Mouse (Mus musculus): ENCODE data around the gene Nt5dc2. TPM values are rescaled to one million over a fixed set of nuclear protein-coding genes. Genes with fewer than 3 reads are reported as not detected.

The Nt5dc2 gene
- total RNA-seq, 2 experiments from 2014 or later: 2.6 to 4.1 TPM

DNA sequence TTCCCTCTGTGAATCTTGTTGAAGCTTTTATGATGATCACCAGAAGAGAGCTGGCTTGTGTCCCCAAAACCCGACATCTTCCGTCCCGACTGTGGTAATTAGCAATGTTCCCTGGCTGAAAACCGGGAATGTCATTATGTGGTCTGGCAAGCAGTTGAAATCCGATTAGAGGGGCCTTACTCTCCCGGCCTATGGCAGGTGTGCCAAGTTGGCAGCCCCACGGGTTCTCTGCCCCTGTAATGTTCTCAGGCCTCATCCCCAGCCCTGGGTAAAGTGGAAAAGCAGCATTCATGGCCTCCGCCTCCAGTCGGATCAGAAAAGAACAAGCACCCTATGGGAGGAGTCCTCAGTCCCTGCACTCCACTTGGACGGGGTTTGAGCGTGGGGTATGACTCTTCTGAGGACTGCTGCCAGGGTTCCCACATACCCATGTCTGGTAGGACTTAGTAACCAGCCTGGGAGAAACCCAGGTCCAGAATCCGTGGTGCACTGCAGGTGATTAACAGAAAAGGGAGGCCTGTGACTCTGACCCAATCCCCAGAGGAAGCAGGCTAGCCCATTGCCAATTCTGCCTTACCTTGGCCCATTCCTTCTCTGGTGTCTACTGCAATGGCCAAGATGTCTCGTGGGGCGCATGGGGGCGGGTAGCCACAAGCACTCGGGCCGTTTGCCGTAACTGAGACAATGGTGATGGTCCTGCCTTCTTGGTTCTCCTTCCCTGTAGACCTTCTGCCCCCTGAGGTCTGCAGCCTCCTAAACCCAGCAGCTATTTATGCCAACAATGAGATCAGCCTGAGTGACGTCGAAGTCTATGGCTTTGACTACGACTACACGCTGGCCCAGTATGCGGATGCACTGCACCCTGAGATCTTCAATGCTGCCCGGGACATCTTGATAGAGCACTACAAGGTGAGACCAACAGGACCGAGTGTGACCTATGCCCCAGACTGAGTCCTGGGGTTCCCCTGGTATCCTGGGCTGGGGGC lies 3.5 kb downstream of the Nt5dc2 start:
- DNase-seq: peak; percentile 5

GRCm38 (mm10) chr14:31135495-31136410 lies 4.9 kb downstream of the Nt5dc2 start:
- DNase-seq: peak; percentile 7

DNA sequence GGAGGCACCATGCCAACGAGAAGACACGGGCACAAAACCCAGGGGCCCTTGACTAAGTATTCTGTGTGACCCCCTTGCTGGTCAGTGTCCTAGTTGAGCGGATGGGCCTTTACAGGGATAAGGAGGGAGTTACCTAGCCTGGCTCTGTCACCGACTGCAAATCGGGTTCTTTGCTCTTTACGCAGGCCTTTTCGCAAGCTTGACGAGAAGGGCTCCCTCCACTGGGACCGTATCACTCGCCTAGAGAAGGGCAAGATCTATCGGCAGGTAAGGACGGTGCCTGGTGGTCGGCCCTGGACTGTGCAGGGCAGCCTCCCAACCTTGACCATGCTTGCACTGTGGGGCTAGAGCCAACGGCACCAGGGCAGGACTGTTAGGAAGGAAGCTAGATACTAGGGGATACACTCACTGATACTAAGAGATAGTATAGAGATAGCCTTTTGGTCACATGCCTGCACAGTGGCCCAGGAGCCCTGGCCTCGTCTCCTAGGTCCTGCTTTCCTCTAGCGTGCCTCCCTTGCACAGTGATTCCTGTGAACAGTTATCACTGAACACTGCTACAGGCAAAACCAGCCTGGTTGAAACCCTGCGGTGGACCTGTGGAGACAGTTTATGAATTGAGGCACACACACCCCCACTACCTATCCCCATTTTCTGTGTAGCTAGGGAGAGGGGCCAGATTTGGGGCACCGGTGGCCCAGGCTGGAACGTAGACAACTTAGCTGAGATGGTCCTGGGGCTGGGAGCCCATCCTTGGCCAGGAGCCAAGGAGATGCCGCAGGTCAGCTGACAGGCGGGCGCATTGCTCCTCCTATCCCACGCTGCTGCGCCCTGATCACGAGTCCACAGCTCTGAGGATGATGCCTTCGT lies 5.8 kb downstream of the Nt5dc2 start:
- DNase-seq: peak; percentile 5

GRCm38 (mm10) chr14:31137281-31137595 lies 6.4 kb downstream of the Nt5dc2 start:
- DNase-seq: no peak

DNA sequence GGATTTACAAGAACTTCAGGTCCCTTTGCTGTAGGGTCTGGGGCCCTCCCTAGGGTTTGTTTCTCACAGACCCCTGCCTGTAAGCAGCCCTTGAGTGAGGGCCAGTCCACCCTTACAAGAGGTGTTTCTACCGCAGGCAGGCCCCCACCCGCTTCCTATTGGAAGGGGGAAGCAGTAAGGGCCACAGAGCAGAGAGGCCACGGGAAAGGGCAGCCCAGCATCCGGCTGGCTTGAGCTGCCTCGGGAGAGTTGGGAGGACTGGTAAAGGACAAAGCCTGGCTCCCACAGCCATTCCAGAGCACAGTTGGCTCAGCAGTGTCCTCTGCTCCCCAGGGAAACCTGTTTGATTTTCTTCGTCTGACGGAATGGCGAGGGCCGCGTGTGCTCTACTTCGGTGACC lies 6.9 kb downstream of the Nt5dc2 start:
- DNase-seq: no peak

- peak; percentile 4 for DNase-seq
These were observed 7.5 kb downstream of the Nt5dc2 start for GRCm38 (mm10) chr14:31138219-31138896.

GRCm38 (mm10) chr14:31138897-31139429 lies 8.1 kb downstream of the Nt5dc2 start:
- peak; percentile 6 for DNase-seq

GRCm38 (mm10) chr14:31139666-31140065 lies 8.8 kb downstream of the Nt5dc2 start:
- DNase-seq: peak; percentile 5

DNA sequence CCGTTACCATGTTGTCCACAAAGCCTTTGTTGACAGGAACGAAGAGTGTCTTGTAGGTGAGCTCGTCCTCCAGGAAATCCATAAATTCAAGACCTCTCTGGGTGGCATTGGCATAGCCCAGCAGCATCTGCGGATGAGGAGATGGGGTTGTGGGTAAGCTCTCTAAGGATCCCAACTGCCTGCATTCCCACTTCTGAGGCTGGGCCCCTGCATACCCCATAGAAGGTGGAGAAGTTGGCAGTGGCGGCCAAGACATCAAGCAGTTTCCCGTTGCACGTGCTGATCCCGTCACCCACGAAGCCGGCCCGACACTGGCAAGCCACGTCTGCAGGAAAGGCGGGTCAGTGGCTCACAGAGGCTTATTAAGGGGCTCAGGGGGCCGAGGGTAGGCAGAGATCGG lies 9.3 kb downstream of the Nt5dc2 start:
- DNase-seq: no peak

DNA sequence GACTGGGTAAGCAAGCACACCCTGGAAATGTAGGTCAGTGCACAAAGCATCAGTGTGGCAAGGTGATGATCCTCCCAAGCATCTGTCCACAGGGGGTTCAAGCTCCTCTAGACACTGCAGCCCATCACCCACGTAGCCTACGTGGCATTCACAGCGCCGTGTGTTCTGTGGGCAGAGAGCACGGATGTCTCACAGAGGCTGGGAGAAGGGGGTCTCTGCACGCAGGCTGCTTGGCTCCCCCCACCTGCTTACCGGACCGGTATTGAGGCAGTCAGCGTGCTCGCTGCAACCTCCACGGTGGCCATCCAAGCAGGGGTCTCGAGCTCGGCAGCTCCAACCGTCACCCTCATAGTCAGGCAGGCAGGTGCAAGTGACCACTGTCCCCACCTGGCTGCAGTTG lies 10.2 kb downstream of the Nt5dc2 start:
- DNase-seq: no peak

- no peak for DNase-seq
These were observed 14.8 kb downstream of the Nt5dc2 start for GRCm38 (mm10) chr14:31145694-31146093.

GRCm38 (mm10) chr14:31160196-31161150 lies 29.6 kb downstream of the Nt5dc2 start:
- DNase-seq: no peak

DNA sequence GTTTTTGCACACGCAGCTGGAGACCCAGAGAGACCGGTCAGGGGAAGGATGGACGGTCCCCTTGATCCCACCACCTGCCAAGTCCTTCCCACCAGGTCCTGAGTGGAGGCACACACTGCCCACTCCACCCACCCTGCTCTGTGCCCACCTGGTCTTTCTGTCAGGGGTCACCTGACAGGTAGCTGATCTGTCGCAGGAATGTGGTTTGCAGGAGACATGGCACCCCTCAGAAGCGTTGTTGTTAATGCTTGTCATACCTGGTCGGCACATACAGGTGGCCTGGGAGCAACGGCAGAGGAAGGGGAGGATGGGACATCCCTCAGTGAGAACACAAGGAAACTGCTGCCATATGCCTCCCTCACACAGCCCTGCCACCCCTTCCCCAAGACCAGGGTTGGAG lies 30.3 kb downstream of the Nt5dc2 start:
- no peak for DNase-seq

GRCm38 (mm10) chr14:31161638-31162037 lies 30.8 kb downstream of the Nt5dc2 start:
- no peak for DNase-seq

DNA sequence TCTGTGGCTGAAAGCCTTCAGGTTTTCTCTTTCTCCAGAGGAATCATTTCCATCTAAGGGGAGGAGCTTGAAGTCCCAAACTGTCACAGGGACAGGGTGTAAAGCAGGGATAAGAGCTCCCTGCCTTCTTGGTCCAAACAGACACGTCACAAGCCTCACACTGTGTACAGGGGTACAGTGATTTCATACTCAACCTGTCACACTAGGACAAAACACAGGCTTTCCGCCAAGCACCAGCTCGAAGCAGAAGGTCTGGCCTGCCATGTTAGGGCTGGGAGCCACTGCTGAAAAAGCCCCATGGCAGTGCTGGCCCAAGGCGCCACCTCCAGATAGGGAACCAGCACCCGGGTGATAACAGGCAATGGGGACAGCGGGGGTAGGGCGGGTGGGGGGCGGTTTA lies 33.2 kb downstream of the Nt5dc2 start:
- DNase-seq: no peak

DNA sequence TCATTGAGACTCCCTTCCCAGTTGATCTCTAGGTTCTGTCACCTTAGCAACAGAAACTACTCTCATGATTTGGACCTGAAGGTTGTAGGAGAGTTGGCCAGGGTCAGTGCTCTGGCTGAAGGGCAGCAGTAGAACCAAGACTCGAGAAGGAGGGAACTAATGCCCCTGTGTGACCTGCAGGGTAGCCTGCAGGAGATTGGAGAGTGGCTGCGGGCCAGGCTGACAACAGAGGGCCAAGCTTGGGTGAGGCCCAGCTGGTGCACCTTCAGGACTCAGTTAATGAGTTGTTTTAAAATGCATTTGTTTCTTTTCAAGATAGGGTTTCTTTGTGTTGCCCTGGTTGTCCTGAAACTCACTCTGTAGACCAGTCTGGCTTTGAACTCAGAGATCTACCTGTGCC lies 34.2 kb downstream of the Nt5dc2 start:
- DNase-seq: no peak

DNA sequence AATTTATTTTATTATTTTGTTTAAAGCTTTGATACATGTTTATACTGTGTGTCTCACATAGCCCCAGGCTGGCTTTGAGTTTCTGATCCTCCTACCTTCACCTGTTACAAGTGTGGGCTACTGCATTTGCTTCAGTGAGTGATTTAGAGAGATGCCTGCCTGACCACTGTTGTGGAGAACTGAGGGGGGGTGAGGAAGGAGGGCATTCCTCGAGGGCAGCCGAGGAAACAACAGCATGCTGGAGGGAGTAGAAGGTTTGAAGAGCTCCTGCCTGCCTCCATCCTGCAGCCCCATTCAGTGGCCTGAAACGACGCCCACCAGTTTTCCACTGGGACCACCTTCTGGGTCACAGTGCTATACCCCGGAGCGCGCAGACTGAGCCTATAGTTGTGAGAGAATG lies 34.6 kb downstream of the Nt5dc2 start:
- DNase-seq: no peak

DNA sequence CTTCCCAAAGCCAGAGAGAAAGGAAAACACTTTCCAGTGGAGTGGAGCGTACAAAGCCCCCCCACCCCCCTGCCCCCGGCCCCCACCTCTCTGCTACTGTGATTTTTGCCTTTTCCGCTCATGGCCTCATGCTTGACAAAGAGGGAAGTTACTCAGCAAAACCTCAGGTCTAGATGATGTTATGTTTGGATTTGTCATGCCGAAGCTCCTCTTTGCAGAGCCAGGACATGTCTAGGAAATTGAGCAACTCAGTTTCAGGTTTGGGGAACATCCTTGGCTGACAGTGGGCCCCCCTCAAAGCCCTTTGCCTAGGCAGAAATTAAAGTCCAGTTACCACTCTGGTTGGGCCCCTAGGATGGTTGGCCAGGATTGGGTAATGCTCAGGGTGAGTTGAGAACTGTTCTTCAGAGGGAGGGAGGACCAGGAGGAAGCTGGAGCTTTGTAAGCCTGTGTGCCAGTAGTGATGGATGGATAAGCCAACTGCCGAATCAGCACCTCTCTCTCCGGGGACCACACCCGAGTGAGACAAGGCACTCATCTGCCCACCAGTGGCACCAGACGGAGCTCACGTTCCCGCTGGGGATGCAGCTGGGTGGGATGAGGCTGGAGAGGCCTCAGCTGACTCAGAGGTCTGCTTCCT lies 35.3 kb downstream of the Nt5dc2 start:
- peak; percentile 39 for DNase-seq

DNA sequence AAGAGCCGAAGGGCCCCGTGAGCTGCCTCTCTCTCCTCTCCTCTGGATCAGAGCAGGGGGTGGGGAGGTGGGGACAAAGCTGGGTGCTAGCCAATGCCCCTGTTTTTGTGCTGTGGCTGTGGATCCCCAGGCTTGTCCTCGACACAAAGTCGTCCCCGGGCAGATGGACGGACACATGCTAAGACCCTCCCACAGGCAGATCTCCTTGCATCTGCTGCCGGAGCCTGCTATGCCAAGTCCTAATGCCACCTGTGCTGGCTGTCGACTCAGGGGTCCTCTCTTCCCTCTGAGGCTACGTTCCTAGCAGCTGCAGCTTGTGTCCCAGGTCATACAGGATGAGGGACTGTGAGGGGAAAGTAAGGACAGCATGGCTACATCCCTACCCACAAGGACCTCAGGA lies 36.0 kb downstream of the Nt5dc2 start:
- no peak for DNase-seq
